Mouse (Mus musculus): ENCODE measurements around the gene Ltbp1.

DNA sequence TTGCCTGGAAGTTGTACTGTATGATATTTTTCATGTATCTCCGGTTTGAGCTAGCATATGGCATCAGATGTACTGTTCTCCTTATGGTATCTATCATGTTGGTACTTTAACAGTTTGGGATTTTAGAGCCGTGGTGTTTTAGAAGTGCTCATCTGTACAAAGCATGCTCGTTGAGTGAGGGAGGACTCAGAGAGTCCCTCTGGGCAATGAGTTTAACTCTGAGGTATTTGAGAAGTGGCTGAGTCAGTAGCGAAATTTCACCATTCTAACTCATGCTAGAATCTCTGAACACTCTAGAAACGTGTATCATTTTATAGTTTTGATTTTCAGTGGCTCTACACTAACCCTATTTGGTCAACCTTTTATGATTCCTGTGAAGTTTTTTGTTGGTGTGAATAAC lies 49.9 kb downstream of the Ltbp1 start:
- TF ChIP-seq CTCF (IDR thresholded peaks at IDR 0.05; ENCODE audit: insufficient read depth, low read depth, low read length) (no peak), POLR2A (IDR thresholded peaks at IDR 0.05; ENCODE audit: insufficient read depth, low read depth, low read length) (no peak)

All from olfactory bulb, adult 2 months (tissue).